In the genomic region with DNA sequence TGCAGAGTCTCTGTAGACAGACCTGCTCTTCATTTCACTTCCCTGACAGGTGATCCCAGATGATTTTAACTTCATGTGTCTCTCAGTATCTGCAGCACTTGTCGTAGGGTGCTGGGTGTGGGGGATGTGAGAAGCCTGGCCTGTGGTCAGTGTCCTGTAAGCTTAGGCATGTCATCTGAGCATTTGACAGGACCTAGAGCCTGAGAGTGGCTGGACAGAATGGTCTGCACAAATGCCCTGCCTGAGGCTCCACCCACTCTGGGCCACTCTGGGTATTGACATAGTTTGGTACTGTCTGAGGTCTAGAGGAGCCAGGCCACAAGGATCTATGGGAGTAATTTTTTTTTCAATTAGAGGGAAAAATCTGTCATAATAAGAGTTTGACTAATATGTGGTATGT, we compare ENCODE assay signal across 11 mouse cellular contexts. TPM values are rescaled to one million over a fixed set of nuclear protein-coding genes. Genes with fewer than 3 reads are reported as not detected.
DNase-seq lines count a peak whose midpoint lies in the region; ATAC-seq and TF ChIP-seq lines count a peak whose summit lies in the region.
"Had no signal": no experiment of that assay in that cellular context is flagged by ENCODE, and none has a peak within 500 bp of the region (broad histone marks: within the 10 kb centered on the region; RNA-seq: fewer than 3 reads in every experiment).

No protein-coding gene starts in this region.

- intact Hi-C loops in left cerebral cortex, postnatal 36 days (cut with DNase I) = no loop called here

- H3K27me3 ChIP-seq in kidney, embryonic 16.5 days (ENCODE audit: insufficient read depth, low read length) = no peaks in the 10 kb centered on the region
- no peaks in the 10 kb centered on the region for H3K27me3 ChIP-seq in ES-Bruce4 (ENCODE audit: control insufficient read depth, insufficient read depth, low read length, poor library complexity, severe bottlenecking)
- no peaks in the 10 kb centered on the region for H3K27me3 ChIP-seq in limb, embryonic 13.5 days

- WGBS in kidney, embryonic 16.5 days = 100% methylated on average over 1 of the region's 1 CpGs
- 90% methylated on average over 1 of the region's 1 CpGs for WGBS in limb, embryonic 13.5 days

- H3K4me2 ChIP-seq in kidney, embryonic 16.5 days (replicated peaks; ENCODE audit: low read depth, low read length) = no peak overlapping the region
- H3K4me2 ChIP-seq in limb, embryonic 13.5 days (replicated peaks) = peak overlapping the region; percentile 67

- peak; percentile 9 for DNase-seq in adrenal gland, postnatal 14 days
- DNase-seq in adrenal gland, adult 18-20 months (ENCODE audit: low spot score in 2 of 2) = no peak
- DNase-seq in kidney, adult 9 months = peak; percentile 10
- DNase-seq in left cerebral cortex, postnatal 36 days (ENCODE audit: low spot score in 2 of 2) = no peak
- DNase-seq in urinary bladder, postnatal 36 days (ENCODE audit: low spot score in 2 of 2) = no peak
- DNase-seq: cerebellum, postnatal 25 days; spleen, adult 18-20 months; thymus, postnatal 4 days had no signal

- H3K9ac ChIP-seq in kidney, embryonic 16.5 days (replicated peaks; ENCODE audit: low read length) = no peak overlapping the region
- peak overlapping the region; percentile 54 for H3K9ac ChIP-seq in ES-Bruce4 (ENCODE audit: low read depth, poor library complexity, severe bottlenecking)
- H3K9ac ChIP-seq in limb, embryonic 13.5 days = no peak overlapping the region

- TF ChIP-seq POLR2A in ES-Bruce4 (IDR thresholded peaks at IDR 0.05; ENCODE audit: insufficient read depth, low read length) = no peak

- no peaks in the 10 kb centered on the region for H3K36me3 ChIP-seq in kidney, embryonic 16.5 days (ENCODE audit: insufficient read depth, low read length)
- H3K36me3 ChIP-seq in ES-Bruce4 (ENCODE audit: control insufficient read depth, insufficient read depth, low read length, poor library complexity, severe bottlenecking) = no peaks in the 10 kb centered on the region
- H3K36me3 ChIP-seq in limb, embryonic 13.5 days = no peaks in the 10 kb centered on the region

- no peak overlapping the region for H3K27ac ChIP-seq in kidney, embryonic 16.5 days (ENCODE audit: low read length)
- H3K27ac ChIP-seq in ES-Bruce4 (ENCODE audit: insufficient read depth, low read length) = no peak overlapping the region
- no peak overlapping the region for H3K27ac ChIP-seq in limb, embryonic 13.5 days

- H3K4me1 ChIP-seq in kidney, embryonic 16.5 days (ENCODE audit: insufficient read depth, low read length) = peaks cover 12% of the 10 kb centered on the region
- no peaks in the 10 kb centered on the region for H3K4me1 ChIP-seq in ES-Bruce4 (ENCODE audit: control insufficient read depth, insufficient read depth, low read length)
- H3K4me1 ChIP-seq in limb, embryonic 13.5 days = peaks cover 30% of the 10 kb centered on the region

- TF ChIP-seq CTCF in ES-Bruce4 (IDR thresholded peaks at IDR 0.05; ENCODE audit: low read depth, low read length) = no peak

- no peak for ATAC-seq in kidney, embryonic 16.5 days (ENCODE audit: low FRiP score, low TSS enrichment)
- no peak for ATAC-seq in limb, embryonic 13.5 days (ENCODE audit: low FRiP score, low read depth)

- no peak overlapping the region for H3K4me3 ChIP-seq in kidney, embryonic 16.5 days (ENCODE audit: low read length)
- peak overlapping the region; percentile 88 for H3K4me3 ChIP-seq in ES-Bruce4 (ENCODE audit: low read depth, low read length)
- no peak overlapping the region for H3K4me3 ChIP-seq in limb, embryonic 13.5 days

- no peaks in the 10 kb centered on the region for H3K9me3 ChIP-seq in kidney, embryonic 16.5 days (ENCODE audit: low read length)
- no peaks in the 10 kb centered on the region for H3K9me3 ChIP-seq in ES-Bruce4 (replicated peaks; ENCODE audit: control insufficient read depth, insufficient read depth, low read length, poor library complexity, severe bottlenecking)
- H3K9me3 ChIP-seq in limb, embryonic 13.5 days = 0 out of 2 replicates have a peak, but pooled peaks cover under 1% of the 10 kb centered on the region

- no peak for TF ChIP-seq EP300 in ES-Bruce4 (IDR thresholded peaks at IDR 0.05; ENCODE audit: insufficient read depth, low read depth, low read length)

RNA-seq across cellular contexts. Expression of a gene that starts 0.9 kb away (rescaled TPM):
- 6.0 and 6.3 TPM in 2 replicates for total RNA-seq in adrenal gland, postnatal 14 days (2021)
- 1 to 10 TPM; 4.2 to 6.9 TPM for total RNA-seq in adrenal gland, adult 18-20 months (2021)
- 6.5 and 6.6 TPM in 2 replicates for polyA plus RNA-seq in kidney, embryonic 16.5 days (2015; fragmentation: Nextera tagmentation; extraction: Ambion mirVana)
- polyA plus RNA-seq in ES-Bruce4 (2011; ENCODE audit: insufficient read depth, insufficient read length, low read depth, missing spikeins) = 9.6 and 12.1 TPM in 2 replicates
- 5.7 and 6.3 TPM in 2 replicates for polyA plus RNA-seq in limb, embryonic 13.5 days (2015; fragmentation: Nextera tagmentation; extraction: Ambion mirVana)
- total RNA-seq in left cerebral cortex, postnatal 36 days (2021) = under 1 TPM; 0.57 to 0.59 TPM

Comparison
In these comparisons a context has a peak if more than half of its experiments do, and no peak if none do; other contexts are left out.
1. DNase-seq: peak in adrenal gland, postnatal 14 days (single experiment) and kidney, adult 9 months (single experiment); none in adrenal gland, adult 18-20 months (0 of 2), left cerebral cortex, postnatal 36 days (0 of 2) and urinary bladder, postnatal 36 days (0 of 2).